Mouse (Mus musculus) lung, postnatal 14 days (tissue): ENCODE data around the gene Spire2.
A peak's percentile ranks its signal among the peaks of the same experiment; 100 is the strongest.
"Not testable (repeated sequence)": the region's sequence is repeated elsewhere in the genome, so short reads cannot be mapped to it uniquely, and the experiment has no call there.

Experiments
- DNase-seq: peaks from one replicate; pipeline ENCODE4 v3.0.0; 2021

Gene Spire2

DNA sequence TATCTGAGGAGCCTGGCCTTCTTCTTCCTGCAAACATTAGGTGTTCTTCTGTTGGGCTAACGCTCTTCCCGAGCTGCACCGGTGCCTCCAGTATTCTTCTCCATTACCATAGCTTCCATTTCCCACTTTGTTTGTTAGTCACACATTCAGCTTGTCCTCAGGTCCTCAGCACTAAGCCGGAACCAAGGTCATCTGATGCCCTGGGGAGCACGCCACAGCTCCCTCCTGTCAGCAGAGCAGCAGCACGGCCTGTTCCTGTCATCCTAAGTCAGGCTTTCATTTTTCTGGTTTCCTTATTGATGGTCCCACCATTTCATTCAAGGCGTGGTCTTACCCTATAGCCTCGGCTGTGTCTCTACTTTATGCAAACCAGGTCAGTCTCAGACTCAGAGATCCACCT is 55.3 kb downstream of the Spire2 start:
- DNase-seq: no peak

GRCm38 (mm10) chr8:123389026-123389425 is 56.5 kb downstream of the Spire2 start:
- DNase-seq: no peak

DNA sequence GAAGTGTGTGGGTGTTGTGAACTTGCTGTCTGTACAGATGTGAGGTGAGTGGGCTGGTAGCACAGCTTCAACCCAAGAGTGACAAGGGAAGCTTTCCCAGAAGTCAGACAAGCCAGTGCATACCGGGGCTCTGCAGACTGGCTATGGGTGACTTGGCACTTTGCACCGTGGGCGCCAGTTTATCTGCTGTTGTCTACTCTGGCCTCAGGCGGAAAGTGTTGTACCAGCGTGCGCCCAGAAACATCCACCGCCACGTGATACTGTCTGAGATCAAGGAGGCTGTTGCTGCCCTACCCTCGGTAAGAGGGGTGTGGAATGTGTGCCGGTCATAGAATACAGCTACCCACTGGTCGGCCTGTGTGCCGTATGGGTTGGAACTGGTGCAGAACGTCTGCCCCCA is 65.8 kb downstream of the Spire2 start:
- DNase-seq: no peak

- DNase-seq: no peak
Observed at GRCm38 (mm10) chr8:123401936-123402335, 69.4 kb downstream of the Spire2 start.

DNA sequence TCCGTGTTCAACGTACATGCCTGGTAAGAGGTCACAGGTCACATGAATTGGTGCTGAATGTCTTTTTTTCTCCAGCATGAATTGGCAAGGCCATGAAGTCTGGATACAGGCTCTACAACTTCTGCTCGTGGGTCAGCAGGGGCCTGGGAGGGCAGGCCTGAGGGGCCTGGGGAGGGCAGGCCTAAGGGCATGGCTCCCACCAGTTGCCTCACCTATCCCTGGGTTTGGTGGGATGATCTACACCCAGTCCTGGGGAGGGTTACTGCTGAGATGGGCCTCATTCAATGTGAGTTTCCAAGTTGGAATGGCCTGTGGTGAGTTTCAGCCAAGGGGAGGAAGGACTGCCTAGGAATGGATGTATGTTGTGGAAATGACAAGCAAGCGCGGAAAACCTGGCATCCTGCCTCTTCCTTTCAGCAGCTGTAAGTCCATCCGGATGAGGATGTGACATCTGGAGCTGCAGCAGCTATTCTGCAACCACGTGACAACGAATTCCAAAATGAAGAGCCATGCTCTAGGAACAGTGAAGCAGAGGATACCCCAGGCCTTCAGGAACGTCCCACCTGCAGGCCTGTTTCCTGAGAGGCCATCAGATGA is 70.3 kb downstream of the Spire2 start:
- DNase-seq: no peak

- DNase-seq: no peak
Observed at GRCm38 (mm10) chr8:123404521-123404920, 72.0 kb downstream of the Spire2 start.

GRCm38 (mm10) chr8:123406786-123407185 is 74.3 kb downstream of the Spire2 start, which contains the start of gene Mc1r:
TSS of gene Mc1r (plus strand) at chr8:123407107.
- peak; percentile 67 for DNase-seq

- DNase-seq: no peak
Observed at GRCm38 (mm10) chr8:123407612-123408011, 75.1 kb downstream of the Spire2 start.

- no peak for DNase-seq
Observed at GRCm38 (mm10) chr8:123408586-123409544, 76.4 kb downstream of the Spire2 start.

DNA sequence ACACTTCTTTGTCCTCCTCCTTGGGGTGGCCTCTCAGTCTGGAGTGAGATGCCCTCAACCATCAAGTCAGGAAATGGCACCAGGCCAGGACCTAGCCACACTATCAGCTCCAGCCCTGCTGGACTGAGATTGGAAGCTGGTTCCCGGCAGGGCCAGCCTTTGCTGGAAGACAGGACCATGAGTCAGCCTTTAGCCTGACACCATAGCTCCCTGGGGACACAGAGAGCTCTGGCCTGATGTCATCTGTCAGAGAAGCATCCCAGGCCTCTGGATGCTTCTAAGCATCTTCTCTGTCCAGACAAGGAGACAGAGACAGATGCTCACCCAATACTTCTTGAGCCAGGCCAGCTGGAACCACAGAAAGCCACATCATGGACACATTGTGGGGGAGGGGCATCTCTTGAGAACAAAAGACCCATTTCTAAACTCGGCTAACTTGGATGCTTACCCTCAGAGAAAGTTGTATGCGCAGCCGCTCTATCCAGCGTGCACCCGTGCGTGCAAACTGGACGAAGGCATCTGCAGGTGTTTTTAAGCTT is 77.6 kb downstream of the Spire2 start:
- no peak for DNase-seq

DNA sequence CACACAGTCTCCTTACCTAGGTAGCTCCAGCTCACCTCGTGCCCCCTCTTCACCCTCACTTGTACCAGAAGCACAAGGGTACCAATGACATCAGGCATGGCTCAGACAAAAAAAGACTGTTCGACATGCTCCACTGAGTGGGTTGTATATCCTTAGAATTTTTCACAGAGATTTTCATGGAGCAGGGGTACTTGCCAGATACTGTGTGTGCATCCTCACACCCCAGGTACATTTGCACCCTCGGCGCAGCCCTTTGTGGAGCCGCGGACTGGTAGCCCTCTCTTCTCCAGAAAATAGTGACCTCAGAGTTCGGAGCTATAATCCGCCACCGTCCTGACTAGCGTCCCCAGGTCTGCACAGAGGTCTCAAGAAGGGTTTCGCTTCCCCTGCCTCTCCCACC is 78.3 kb downstream of the Spire2 start:
- no peak for DNase-seq

GRCm38 (mm10) chr8:123411246-123411645 is 78.7 kb downstream of the Spire2 start, which contains the start of gene Tubb3:
TSS of gene Tubb3 (plus strand) at chr8:123411424.
- no peak for DNase-seq

- no peak for DNase-seq
Observed at GRCm38 (mm10) chr8:123411781-123412327, 79.3 kb downstream of the Spire2 start.

DNA sequence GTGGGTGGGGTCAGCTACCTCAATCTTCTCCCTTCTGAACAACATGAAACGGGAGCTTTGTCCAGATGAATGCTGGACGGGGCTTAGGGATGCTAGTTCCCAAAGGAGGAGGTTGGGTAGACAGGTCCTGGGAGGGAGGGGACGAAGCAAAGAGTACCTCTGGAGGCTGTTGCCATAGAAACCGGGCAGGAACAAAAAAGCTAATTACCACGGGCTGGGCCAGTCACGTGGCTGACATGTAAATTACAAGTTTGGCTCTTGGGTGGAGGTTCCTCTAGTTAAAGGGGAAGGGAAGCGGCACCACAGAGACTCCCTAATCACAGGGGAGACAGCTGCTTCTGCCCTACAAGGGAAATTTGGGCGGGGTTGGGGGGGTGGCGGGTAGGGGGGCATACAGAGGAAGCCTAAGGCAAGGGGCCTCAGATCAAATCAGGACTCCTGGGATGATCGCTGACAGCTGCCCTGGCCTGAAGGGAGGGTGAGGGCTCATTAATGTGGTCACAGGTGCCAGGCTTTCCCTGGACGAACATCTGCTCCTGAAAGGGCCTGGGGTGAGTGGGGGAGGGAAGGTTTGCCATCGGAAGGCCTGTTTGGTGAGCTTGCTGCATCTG is 80.2 kb downstream of the Spire2 start:
- DNase-seq: no peak

GRCm38 (mm10) chr8:123414255-123414654 is 81.7 kb downstream of the Spire2 start:
- no peak for DNase-seq

GRCm38 (mm10) chr8:123414997-123415696 is 82.6 kb downstream of the Spire2 start:
- DNase-seq: not testable (repeated sequence)

DNA sequence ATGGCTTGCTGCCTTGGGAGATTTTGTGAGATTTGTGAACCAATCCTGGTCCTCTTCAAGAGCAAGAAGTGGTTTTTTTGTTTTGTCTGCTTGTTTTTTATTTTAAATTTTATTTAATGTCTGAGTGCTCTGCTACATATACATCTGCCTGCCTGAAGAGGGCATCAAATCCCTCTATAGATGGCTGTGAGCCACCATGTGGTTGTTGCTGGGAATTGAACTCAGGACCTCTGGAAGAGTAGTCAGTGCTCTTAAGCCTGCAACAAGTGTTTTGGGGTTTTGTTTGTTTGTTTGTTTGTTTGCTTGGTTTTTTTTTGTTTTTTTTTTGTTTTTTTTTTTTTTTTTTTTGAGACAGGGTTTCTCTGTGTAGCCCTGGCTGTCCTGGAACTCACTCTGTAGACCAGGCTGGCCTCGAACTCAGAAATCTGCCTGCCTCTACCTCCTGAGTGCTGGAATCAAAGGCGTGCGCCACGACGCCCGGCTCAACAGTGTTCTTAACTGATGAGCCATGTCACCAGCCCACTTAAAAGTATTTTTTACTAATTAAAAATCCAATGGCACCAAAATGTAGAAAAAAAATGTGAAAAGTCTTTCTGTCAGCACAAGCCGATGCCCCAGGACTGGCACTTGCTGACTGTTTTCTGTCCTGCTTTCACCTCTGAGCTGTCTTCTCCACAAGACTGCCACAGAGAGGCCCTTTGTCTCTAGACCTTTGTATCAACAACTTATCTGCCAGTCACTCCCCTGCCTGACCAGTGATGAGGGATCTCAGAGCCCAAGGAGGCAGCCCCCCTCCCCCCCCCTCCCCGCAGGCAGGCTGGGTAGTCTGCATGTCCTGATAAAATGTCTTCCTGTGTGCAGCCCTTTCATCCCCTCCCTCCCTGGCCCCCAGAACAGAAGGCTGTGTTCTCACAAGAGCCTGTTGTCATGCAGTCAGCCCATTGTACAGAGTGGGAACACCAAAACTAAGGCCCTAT is 83.7 kb downstream of the Spire2 start:
- no peak for DNase-seq

- DNase-seq: no peak
Observed at GRCm38 (mm10) chr8:123416944-123417555, 84.5 kb downstream of the Spire2 start.
